Mouse (Mus musculus) heart, embryonic 14.5 days (tissue): ENCODE results near the gene Capns1. TPM values are rescaled to one million over a fixed set of nuclear protein-coding genes. Genes with fewer than 3 reads are reported as not detected.

ENCODE experiments used
- ATAC-seq: fragments of 200-750 bp; cut with Nextera tagmentation; 2 replicates; pipeline ENCODE4 v1.8.0; 2017; ENCODE audit warnings: low read depth, moderate TSS enrichment; ENCODE audit not compliant: insufficient number of reproducible peaks, insufficient read depth, low FRiP score
- H3K27ac ChIP-seq, 2 experiments: fragments of 200-500 bp in 1 of 2; fragments of 300-500 bp in 1 of 2; sonication (generic) in 1 of 2; replicated peaks in 1 of 2; 2 replicates each; pipeline ENCODE4 v1.5.1; 2012 to 2014; ENCODE audit warnings: low read depth in 2 of 2, low read length in 2 of 2, control low read depth in 1 of 2, mild to moderate bottlenecking in 1 of 2, mixed read lengths in 1 of 2; ENCODE audit not compliant: control insufficient read depth in 1 of 2, insufficient read depth in 1 of 2
- H3K27me3 ChIP-seq: fragments of 300-500 bp; sonication (generic); 2 replicates; pipeline ENCODE4 v1.6.1; 2014; ENCODE audit warnings: mild to moderate bottlenecking, low read length, control low read depth; ENCODE audit not compliant: control insufficient read depth, insufficient read depth
- H3K36me3 ChIP-seq: fragments of 300-500 bp; sonication (generic); 2 replicates; pipeline ENCODE4 v1.6.1; 2014; ENCODE audit warnings: mild to moderate bottlenecking, control low read depth, low read length, mixed read lengths; ENCODE audit not compliant: control insufficient read depth, insufficient read depth
- H3K4me1 ChIP-seq, 2 experiments: fragments of 200-500 bp in 1 of 2; fragments of 300-500 bp in 1 of 2; sonication (generic) in 1 of 2; 2 replicates each; pipeline ENCODE4 v1.6.1; 2012 to 2014; ENCODE audit warnings: low read length in 2 of 2, control low read depth in 1 of 2, mixed read lengths in 1 of 2; ENCODE audit not compliant: control insufficient read depth in 2 of 2, insufficient read depth in 2 of 2
- H3K4me2 ChIP-seq: fragments of 300-500 bp; sonication (generic); 2 replicates; pipeline ENCODE4 v1.6.1; 2014; ENCODE audit warnings: mild to moderate bottlenecking, low read length
- H3K4me3 ChIP-seq, 2 experiments: fragments of 200-500 bp in 1 of 2; fragments of 300-500 bp in 1 of 2; sonication (generic) in 1 of 2; 2 replicates each; pipeline ENCODE4 v1.5.1; 2012 to 2014; ENCODE audit warnings: low read length in 2 of 2, mild to moderate bottlenecking in 2 of 2, control low read depth in 1 of 2, low read depth in 1 of 2, moderate library complexity in 1 of 2; ENCODE audit not compliant: control insufficient read depth in 1 of 2, insufficient read depth in 1 of 2
- H3K9ac ChIP-seq: fragments of 300-500 bp; sonication (generic); 2 replicates; pipeline ENCODE4 v1.6.1; 2014; ENCODE audit warnings: mild to moderate bottlenecking, low read length
- H3K9me3 ChIP-seq: fragments of 300-500 bp; sonication (generic); 2 replicates; pipeline ENCODE4 v1.6.1; 2016; ENCODE audit warnings: low read length, control low read depth; ENCODE audit not compliant: control insufficient read depth
- WGBS: fragments of 180-500 bp; shearing (Covaris S2); extraction: QIAGEN DNeasy Blood & Tissue Kit; methylation state at CpG from one replicate; pipeline ENCODE4 v1.1.7; 2014; 5-methylcytosine and 5-hydroxymethylcytosine counted together
- polyA plus RNA-seq: library from polyadenylated mRNA; unstranded; fragments of >200 nt; fragmentation: Nextera tagmentation; extraction: Ambion mirVana; gene quantifications from 2 replicates; pipeline ENCODE4 v1.2.1, GENCODE M21; 2014

Gene Capns1
- polyA plus RNA-seq, 1 experiment from 2014 or later = 73.7 TPM

GRCm38 (mm10) chr7:30147011-30147410 lies 51.6 kb downstream of the Capns1 start:
- H3K36me3 ChIP-seq = no peaks in the 10 kb centered on the region
- no peak for ATAC-seq
- H3K9me3 ChIP-seq = peaks cover 30% of the 10 kb centered on the region

GRCm38 (mm10) chr7:30143555-30144209 lies 54.9 kb downstream of the Capns1 start:
- H3K9ac ChIP-seq = peak overlapping the region; percentile 87
- peaks cover 0 to 2% of the 10 kb centered on the region in 2 experiments; a peak in 1 of 4 replicates for H3K4me1 ChIP-seq
- peak overlapping the region; percentile 78 to 84 for H3K27ac ChIP-seq
- 3% methylated on average over 35 of the region's 35 CpGs for WGBS
- H3K27me3 ChIP-seq = no peaks in the 10 kb centered on the region
- H3K4me2 ChIP-seq = peak overlapping the region; percentile 72
- peak; percentile 96 for ATAC-seq
- peak overlapping the region; percentile 65 to 74 for H3K4me3 ChIP-seq
- peaks cover 7% of the 10 kb centered on the region; the same call in 1 of the 2 replicates for H3K36me3 ChIP-seq
- peaks cover 1% of the 10 kb centered on the region for H3K9me3 ChIP-seq

More at GRCm38 (mm10) chr7:30147011-30147410, 51.6 kb downstream of the Capns1 start:
- Histone ChIP-seq H3K27me3 (no peaks in the 10 kb centered on the region), H3K9ac (no peak overlapping the region), H3K4me3 (no peak overlapping the region), H3K4me2 (no peak overlapping the region), H3K4me1 (peaks cover 0 to 2% of the 10 kb centered on the region in 2 experiments; a peak in 1 of 4 replicates), H3K27ac (no peak overlapping the region)
- WGBS = 91% methylated on average over 5 of the region's 5 CpGs

- Histone ChIP-seq H3K36me3 (peaks cover 12% of the 10 kb centered on the region; the same call in 1 of the 2 replicates), H3K4me1 (peaks cover 0 to 2% of the 10 kb centered on the region in 2 experiments; a peak in 1 of 4 replicates), H3K27me3 (no peaks in the 10 kb centered on the region), H3K4me2 (peak overlapping the region; percentile 72), H3K9ac (peak overlapping the region; percentile 87), H3K27ac (peak overlapping the region; percentile 2 to 84; a peak in 3 of 4 replicates), H3K9me3 (no peaks in the 10 kb centered on the region), H3K4me3 (peak overlapping the region; percentile 65 to 74)
- ATAC-seq = no peak
- 21% methylated on average over 8 of the region's 8 CpGs for WGBS
Observed at GRCm38 (mm10) chr7:30143170-30143554, 55.4 kb downstream of the Capns1 start.

Other genes with a start within 250 kb of the Capns1 start
- 8.0 and 8.6 TPM in 2 replicates for gene Zfp74, start 244.7 kb downstream of the Capns1 start, polyA plus RNA-seq
- 23.7 and 27.4 TPM in 2 replicates for gene Zfp568, start 214.9 kb downstream of the Capns1 start, polyA plus RNA-seq
- 4.0 and 4.8 TPM in 2 replicates for gene Zfp14, start 147.4 kb downstream of the Capns1 start, polyA plus RNA-seq
- gene Zfp82, start 125.9 kb downstream of the Capns1 start, polyA plus RNA-seq = 4.2 and 4.8 TPM in 2 replicates
- 0.70 TPM in 1 of 2 replicates, not detected in the other for gene Gm26920, start 108.4 kb downstream of the Capns1 start, polyA plus RNA-seq
- 5.2 and 6.4 TPM in 2 replicates for gene Zfp566, start 108.3 kb downstream of the Capns1 start, polyA plus RNA-seq
- gene Zfp260, start 104.0 kb downstream of the Capns1 start, polyA plus RNA-seq = 85.2 and 91.3 TPM in 2 replicates
- 6.4 and 8.5 TPM in 2 replicates for gene Zfp382, start 76.9 kb downstream of the Capns1 start, polyA plus RNA-seq
- 7.2 and 9.0 TPM in 2 replicates for gene Zfp146, start 29.1 kb downstream of the Capns1 start, polyA plus RNA-seq
- gene Cox7a1, start 14.7 kb downstream of the Capns1 start, polyA plus RNA-seq = 544 and 589 TPM in 2 replicates
- gene Polr2i, start 33.1 kb upstream of the Capns1 start, polyA plus RNA-seq = 126 and 145 TPM in 2 replicates
- gene Tbcb, start 33.5 kb upstream of the Capns1 start, polyA plus RNA-seq = 137 and 144 TPM in 2 replicates
- gene Ovol3, start 36.9 kb upstream of the Capns1 start, polyA plus RNA-seq = not detected in 2 replicates
- 0.35 and 0.72 TPM in 2 replicates for gene Thap8, start 81.3 kb upstream of the Capns1 start, polyA plus RNA-seq
- 8.7 and 9.4 TPM in 2 replicates for gene Wdr62, start 81.6 kb upstream of the Capns1 start, polyA plus RNA-seq
- 10.1 and 12.8 TPM in 2 replicates for gene Clip3, start 92.9 kb upstream of the Capns1 start, polyA plus RNA-seq
- gene Alkbh6, start 109.9 kb upstream of the Capns1 start, polyA plus RNA-seq = 68.9 and 70.6 TPM in 2 replicates
- 8.1 and 13.0 TPM in 2 replicates for gene Syne4, start 116.0 kb upstream of the Capns1 start, polyA plus RNA-seq
- not detected in 2 replicates for gene E130208F15Rik, start 122.9 kb upstream of the Capns1 start, polyA plus RNA-seq
- 17.9 and 18.7 TPM in 2 replicates for gene Sdhaf1, start 125.1 kb upstream of the Capns1 start, polyA plus RNA-seq
- 0.86 and 1.3 TPM in 2 replicates for gene Lrfn3, start 164.0 kb upstream of the Capns1 start, polyA plus RNA-seq
- 37.1 and 44.5 TPM in 2 replicates for gene Tyrobp, start 214.9 kb upstream of the Capns1 start, polyA plus RNA-seq
- gene Hcst, start 221.0 kb upstream of the Capns1 start, polyA plus RNA-seq = 0.54 and 0.89 TPM in 2 replicates
- gene Nfkbid, start 222.9 kb upstream of the Capns1 start, polyA plus RNA-seq = 1.00 and 1.1 TPM in 2 replicates
- gene Aplp1, start 246.7 kb upstream of the Capns1 start, polyA plus RNA-seq = 14.7 and 21.2 TPM in 2 replicates